In genomic region chr12:34907506-34907850, GRCm38 (mm10) we compare ENCODE assay signal across 8 mouse cellular contexts. TPM values are rescaled to one million over a fixed set of nuclear protein-coding genes. Genes with fewer than 3 reads are reported as not detected.
DNase-seq lines count a peak whose midpoint lies in the region; ATAC-seq lines count a peak whose summit lies in the region.

No protein-coding gene starts in this region.

- H3K36me3 ChIP-seq in heart, embryonic 10.5 days: no peaks in the 10 kb centered on the region
- no peaks in the 10 kb centered on the region for H3K36me3 ChIP-seq in embryonic facial prominence, embryonic 15.5 days
- no peaks in the 10 kb centered on the region for H3K36me3 ChIP-seq in midbrain, embryonic 11.5 days (ENCODE audit: control insufficient read depth, insufficient read depth, low read length)

- H3K9ac ChIP-seq in embryonic facial prominence, embryonic 15.5 days: 0 out of 2 replicates have a peak overlapping the region, but pooled peaks have one; percentile 39
- H3K9ac ChIP-seq in midbrain, embryonic 11.5 days (ENCODE audit: low read length): peak overlapping the region; percentile 64; the same call in 1 of the 2 replicates

- peak overlapping the region; percentile 93 for H3K4me2 ChIP-seq in embryonic facial prominence, embryonic 15.5 days (replicated peaks)
- H3K4me2 ChIP-seq in midbrain, embryonic 11.5 days: peak overlapping the region; percentile 89

- DNase-seq in heart, embryonic 10.5 days (ENCODE audit: low spot score): no peak
- DNase-seq in heart, adult 18-20 months: no peak
- peak; percentile 4 for DNase-seq in Muller cell, postnatal 12 days (ENCODE audit: inconsistent ontology term)
- DNase-seq in layer of hippocampus, postnatal 36 days: peak; percentile 14 to 23
- DNase-seq in midbrain, embryonic 11.5 days (ENCODE audit: low spot score, missing footprints): no peak
- DNase-seq in gastrocnemius, postnatal 10 days: no peak

- H3K27me3 ChIP-seq in heart, embryonic 10.5 days (ENCODE audit: insufficient read depth, poor library complexity, severe bottlenecking): peaks cover 20% of the 10 kb centered on the region
- peaks cover 7% of the 10 kb centered on the region; the same call in 1 of the 2 replicates for H3K27me3 ChIP-seq in embryonic facial prominence, embryonic 15.5 days
- peaks cover 9% of the 10 kb centered on the region for H3K27me3 ChIP-seq in midbrain, embryonic 11.5 days (ENCODE audit: control insufficient read depth, insufficient read depth, low read length)

- H3K4me1 ChIP-seq in heart, embryonic 10.5 days: no peaks in the 10 kb centered on the region
- 0 out of 2 replicates have a peak, but pooled peaks cover 7% of the 10 kb centered on the region for H3K4me1 ChIP-seq in embryonic facial prominence, embryonic 15.5 days
- peaks cover 2% of the 10 kb centered on the region; the same call in 1 of the 2 replicates for H3K4me1 ChIP-seq in midbrain, embryonic 11.5 days (ENCODE audit: control insufficient read depth, insufficient read depth, low read length)

- no peaks in the 10 kb centered on the region for H3K9me3 ChIP-seq in heart, embryonic 10.5 days
- no peaks in the 10 kb centered on the region for H3K9me3 ChIP-seq in embryonic facial prominence, embryonic 15.5 days (replicated peaks)
- no peaks in the 10 kb centered on the region for H3K9me3 ChIP-seq in midbrain, embryonic 11.5 days (ENCODE audit: control insufficient read depth, low read length)

- no peak for ATAC-seq in embryonic facial prominence, embryonic 15.5 days (ENCODE audit: insufficient number of reproducible peaks, low FRiP score, low TSS enrichment, low read depth)
- ATAC-seq in midbrain, embryonic 11.5 days (ENCODE audit: low FRiP score): peak; percentile 58
- ATAC-seq in inflammation-experienced regulatory T-cells, adult 6 months: no peak

- 3% methylated on average over 10 of the region's 10 CpGs for WGBS in heart, embryonic 10.5 days
- under 1% methylated on average over 10 of the region's 10 CpGs for WGBS in embryonic facial prominence, embryonic 15.5 days
- WGBS in midbrain, embryonic 11.5 days: 3% methylated on average over 10 of the region's 10 CpGs

- peak overlapping the region; percentile 84 for H3K4me3 ChIP-seq in heart, embryonic 10.5 days
- peak overlapping the region; percentile 68 for H3K4me3 ChIP-seq in embryonic facial prominence, embryonic 15.5 days (replicated peaks)
- peak overlapping the region; percentile 75 for H3K4me3 ChIP-seq in midbrain, embryonic 11.5 days (ENCODE audit: low read depth, low read length)

- H3K27ac ChIP-seq in heart, embryonic 10.5 days: peak overlapping the region; percentile 83; the same call in 1 of the 2 replicates
- H3K27ac ChIP-seq in embryonic facial prominence, embryonic 15.5 days (replicated peaks): no peak overlapping the region
- no peak overlapping the region for H3K27ac ChIP-seq in midbrain, embryonic 11.5 days (ENCODE audit: low read depth, low read length)

RNA-seq across cellular contexts. Expression of gene Hdac9, which starts 9.4 kb away (rescaled TPM):
- polyA plus RNA-seq in heart, embryonic 10.5 days (2016; fragmentation: Nextera tagmentation; extraction: Ambion mirVana): 14.8 and 25.3 TPM in 2 replicates
- total RNA-seq in heart, adult 18-20 months (2021): 10 to 100 TPM; 15.8 to 16.0 TPM
- polyA plus RNA-seq in embryonic facial prominence, embryonic 15.5 days (2015; fragmentation: Nextera tagmentation; extraction: Ambion mirVana): 7.4 and 8.1 TPM in 2 replicates
- 10 to 100 TPM; 36.9 to 38.9 TPM for total RNA-seq in layer of hippocampus, postnatal 36 days (2021)
- 14.1 and 16.9 TPM in 2 replicates for polyA plus RNA-seq in midbrain, embryonic 11.5 days (2014; fragmentation: Nextera tagmentation; extraction: Ambion mirVana)
- 1 to 10 TPM in 2 of 3 experiments, under 1 TPM in 1; 0.36 to 1.3 (median 1.1) TPM for polyA plus RNA-seq in inflammation-experienced regulatory T-cells, adult 6 months (2017; shearing (Covaris generic))
- 10 to 100 TPM in 1 of 2 experiments, 1 to 10 TPM in 1; 7.5 to 13.3 TPM for total RNA-seq in gastrocnemius, postnatal 10 days (2021)

Comparison
In these comparisons a context has a peak if more than half of its experiments do, and no peak if none do; other contexts are left out.
1. DNase-seq: peak in Muller cell, postnatal 12 days (single experiment) and layer of hippocampus, postnatal 36 days (2 of 2); none in heart, embryonic 10.5 days (single experiment), heart, adult 18-20 months (0 of 2), midbrain, embryonic 11.5 days (single experiment) and gastrocnemius, postnatal 10 days (single experiment).
2. Peak in every context shown above with its lines, with median percentiles within 50 percentile points of each other: H3K4me3 ChIP-seq.